Mouse (Mus musculus) lung, embryonic 14.5 days (tissue): Measurements from ENCODE around the gene Ubn1. TPM values are rescaled to one million over a fixed set of nuclear protein-coding genes. Genes with fewer than 3 reads are reported as not detected.
A peak's percentile ranks its signal among the peaks of the same experiment; 100 is the strongest.

ENCODE experiments used
- ATAC-seq: fragments of 200-750 bp; cut with Nextera tagmentation; 2 replicates; pipeline ENCODE4 v1.8.0; 2017; ENCODE audit warnings: mild to moderate bottlenecking, moderate TSS enrichment, moderate library complexity; ENCODE audit not compliant: insufficient read depth
- DNase-seq: peaks from one replicate; pipeline ENCODE4 v3.0.0-alpha.2; 2015
- H3K27ac ChIP-seq: fragments of 300-500 bp; sonication (generic); 2 replicates; pipeline ENCODE4 v1.5.1; 2014; ENCODE audit warnings: low read depth, mild to moderate bottlenecking, moderate library complexity
- H3K27me3 ChIP-seq: fragments of 300-500 bp; sonication (generic); 2 replicates; pipeline ENCODE4 v1.6.1; 2014; ENCODE audit warnings: low read length, control low read depth; ENCODE audit not compliant: insufficient read depth
- H3K36me3 ChIP-seq: fragments of 300-500 bp; sonication (generic); 2 replicates; pipeline ENCODE4 v1.6.1; 2014; ENCODE audit warnings: control low read depth; ENCODE audit not compliant: insufficient read depth
- H3K4me1 ChIP-seq: fragments of 300-500 bp; sonication (generic); 2 replicates; pipeline ENCODE4 v1.6.1; 2014; ENCODE audit warnings: antibody characterized with exemption, control low read depth; ENCODE audit not compliant: insufficient read depth
- H3K4me2 ChIP-seq: fragments of 300-500 bp; sonication (generic); 2 replicates; pipeline ENCODE4 v1.6.1; 2014; ENCODE audit warnings: mild to moderate bottlenecking
- H3K4me3 ChIP-seq: fragments of 300-500 bp; sonication (generic); 2 replicates; pipeline ENCODE4 v1.5.1; 2014; ENCODE audit warnings: low read depth, low read length
- H3K9ac ChIP-seq: fragments of 300-500 bp; sonication (generic); 2 replicates; pipeline ENCODE4 v1.6.1; 2014
- H3K9me3 ChIP-seq: fragments of 300-500 bp; sonication (generic); 2 replicates; pipeline ENCODE4 v1.6.1; 2016; ENCODE audit warnings: low read depth, low read length, control low read depth
- CTCF ChIP-seq: IDR thresholded peaks from 2 replicates; pipeline ENCODE4 v1.5.1; 2016; ENCODE audit warnings: antibody characterized with exemption, low read depth
- WGBS: fragments of 180-500 bp; shearing (Covaris S2); extraction: QIAGEN DNeasy Blood & Tissue Kit; methylation state at CpG from one replicate; pipeline ENCODE4 v1.1.7; 2014; 5-methylcytosine and 5-hydroxymethylcytosine counted together
- polyA plus RNA-seq: library from polyadenylated mRNA; unstranded; fragments of >200 nt; fragmentation: Nextera tagmentation; extraction: Ambion mirVana; gene quantifications from 2 replicates; pipeline ENCODE4 v1.2.1, GENCODE M21; 2014

Gene Ubn1
- polyA plus RNA-seq, 1 experiment from 2014 or later = 27.3 TPM

DNA sequence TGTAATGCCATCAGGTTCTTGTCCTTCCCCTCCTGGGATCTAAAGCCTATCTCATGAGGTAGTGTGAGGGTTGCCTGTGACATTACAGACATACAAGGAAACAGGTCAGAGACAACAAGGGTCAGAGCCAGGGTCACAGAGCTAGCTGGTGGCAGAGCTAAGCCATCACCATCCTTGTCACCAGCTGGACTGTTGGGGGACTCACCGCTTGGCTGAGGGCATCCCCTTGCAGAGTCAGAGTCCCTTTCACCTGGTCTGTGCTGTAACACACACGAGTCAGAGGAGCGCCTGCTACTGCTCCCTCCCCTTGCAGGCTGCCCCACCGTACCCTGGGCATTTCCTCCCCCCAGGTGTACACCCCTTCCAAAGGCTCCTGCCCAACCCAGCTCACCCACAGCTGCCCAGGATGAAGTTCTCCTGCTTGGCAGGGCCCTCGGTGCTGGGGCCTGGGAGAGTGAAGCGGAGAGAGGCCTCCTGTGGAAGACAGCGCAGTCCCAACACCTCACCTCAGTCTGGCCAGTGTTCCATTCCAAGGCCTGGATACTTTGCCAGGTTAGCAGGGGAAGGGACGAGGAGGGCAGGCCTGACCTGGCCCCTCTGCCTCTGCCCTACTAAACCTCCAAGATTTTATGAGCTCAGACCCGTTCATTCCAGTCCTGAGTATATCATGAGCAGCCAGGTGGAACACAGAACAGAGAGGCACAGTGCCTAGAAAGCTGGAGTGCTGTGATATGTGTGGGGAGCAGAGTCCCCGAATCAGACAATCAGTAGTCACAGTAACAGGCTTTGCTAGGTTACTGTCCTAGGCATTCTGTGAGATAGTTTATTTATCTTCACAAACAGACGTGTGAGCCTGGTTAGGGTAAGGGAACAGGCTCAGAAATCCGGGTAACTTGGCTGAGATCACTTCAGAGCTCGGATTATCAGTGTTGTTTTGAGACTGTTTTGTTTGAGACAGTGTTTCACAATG, 37.5 kb upstream of the Ubn1 start:
- no peaks in the 10 kb centered on the region for H3K9me3 ChIP-seq
- ATAC-seq (no peak), DNase-seq (no peak)
- peaks cover 37% of the 10 kb centered on the region for H3K36me3 ChIP-seq
- H3K4me3 ChIP-seq = peak overlapping the region; percentile 68
- no peaks in the 10 kb centered on the region for H3K4me1 ChIP-seq
- no peaks in the 10 kb centered on the region for H3K27me3 ChIP-seq
- peak overlapping the region; percentile 73 for H3K4me2 ChIP-seq
- H3K27ac ChIP-seq = no peak overlapping the region
- TF ChIP-seq CTCF = no peak
- H3K9ac ChIP-seq = peak overlapping the region; percentile 65
- WGBS = 40% methylated on average over 13 of the region's 13 CpGs

DNA sequence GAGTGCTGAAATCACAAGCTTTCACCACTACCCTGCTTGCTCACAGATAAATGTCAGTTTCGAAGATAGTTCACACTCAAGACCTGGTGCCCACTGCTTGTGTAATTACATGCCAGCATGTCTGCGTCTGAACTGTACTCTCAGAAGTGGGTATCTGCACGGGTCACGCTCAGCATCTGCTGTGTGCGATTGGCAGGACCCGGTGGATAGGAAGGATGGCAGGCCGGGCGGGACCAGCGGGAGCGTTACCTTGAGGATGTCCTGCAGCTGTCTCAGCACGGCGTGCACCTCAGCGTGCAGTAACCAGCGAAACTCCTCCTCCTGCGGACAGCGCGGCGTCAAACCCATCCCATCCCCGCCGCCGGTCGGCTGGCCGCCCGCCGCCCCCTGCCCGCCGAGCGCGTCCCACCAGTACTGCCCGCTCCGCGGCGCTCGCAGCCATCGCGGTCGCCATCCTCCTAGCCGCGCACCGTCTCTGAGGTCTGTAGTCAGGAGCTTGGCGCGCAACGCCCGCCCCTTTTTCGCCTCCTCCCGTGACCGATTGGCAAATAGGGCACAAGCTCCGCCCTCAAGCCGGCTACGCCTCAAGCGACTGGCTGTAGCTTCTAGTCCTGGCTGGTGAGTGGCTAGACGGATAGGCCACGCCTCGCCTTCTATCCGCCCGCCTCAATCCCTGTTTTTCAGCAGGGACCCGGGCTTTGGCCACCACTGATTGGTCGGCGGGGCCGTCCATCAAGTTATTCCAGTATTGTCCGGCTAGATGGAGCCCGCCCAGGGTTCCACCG, 36.6 kb upstream of the Ubn1 start, which contains the start of gene Rogdi:
TSS of gene Rogdi (minus strand) at position 500 of the 785 bp plus-strand sequence.
- H3K27ac ChIP-seq = no peak within 1 kb of the TSS
- H3K4me1 ChIP-seq = no peaks in the 10 kb centered on the region
- no peaks in the 10 kb centered on the region for H3K27me3 ChIP-seq
- DNase-seq (peak; percentile 100), ATAC-seq (peak; percentile 99)
- H3K36me3 ChIP-seq = peaks cover 46% of the 10 kb centered on the region
- no peak for TF ChIP-seq CTCF
- under 1% methylated on average over 63 of the region's 63 CpGs for WGBS
- peak within 1 kb of the TSS; percentile 73 for H3K4me2 ChIP-seq
- no peaks in the 10 kb centered on the region for H3K9me3 ChIP-seq
- H3K4me3 ChIP-seq = peak within 1 kb of the TSS; percentile 68
- peak within 1 kb of the TSS; percentile 65 for H3K9ac ChIP-seq

DNA sequence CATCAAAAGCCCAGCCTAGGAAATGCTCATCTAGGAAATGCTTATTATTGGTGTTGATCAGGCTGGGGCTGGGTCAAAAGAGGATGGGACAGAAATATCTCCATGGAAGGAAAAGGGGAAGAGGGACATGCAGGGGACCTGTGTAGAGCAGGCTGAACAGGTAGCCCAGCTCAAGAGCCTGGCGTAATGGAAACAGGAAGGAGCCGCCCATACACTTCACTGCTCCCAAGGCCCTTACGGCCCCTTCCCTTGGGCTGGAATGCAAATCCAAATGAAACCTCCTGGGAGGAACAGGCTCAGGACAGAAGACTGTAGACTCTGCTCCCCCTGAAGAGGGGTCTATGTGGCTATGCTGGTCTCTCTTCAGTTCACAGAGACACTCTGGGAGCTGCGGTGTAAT, 35.3 kb upstream of the Ubn1 start:
- Histone ChIP-seq H3K27ac (no peak overlapping the region), H3K9me3 (no peaks in the 10 kb centered on the region), H3K27me3 (no peaks in the 10 kb centered on the region), H3K9ac (no peak overlapping the region), H3K4me1 (no peaks in the 10 kb centered on the region), H3K36me3 (peaks cover 53% of the 10 kb centered on the region), H3K4me3 (no peak overlapping the region), H3K4me2 (no peak overlapping the region)
- no peak for TF ChIP-seq CTCF
- ATAC-seq (no peak), DNase-seq (no peak)
- WGBS = 81% methylated on average over 4 of the region's 4 CpGs

DNA sequence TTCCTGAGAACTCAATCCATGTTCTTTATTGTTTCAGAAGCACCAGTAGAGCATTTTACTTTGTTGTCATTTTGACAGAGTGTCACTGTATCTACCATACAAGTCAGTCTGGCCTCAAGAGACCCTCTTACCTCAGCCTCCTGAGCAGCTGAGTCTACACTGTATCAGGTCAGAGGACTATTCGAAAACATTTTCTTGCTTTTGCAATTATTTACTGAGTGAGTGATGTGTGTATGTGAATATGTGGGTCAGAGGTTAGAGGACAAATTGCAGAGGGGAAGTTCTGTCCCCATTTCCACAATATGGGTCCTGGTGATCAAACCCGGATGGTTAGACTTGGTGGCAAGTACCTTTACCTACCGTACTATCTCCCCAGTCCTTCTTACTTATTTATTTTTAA, 25.8 kb upstream of the Ubn1 start:
- WGBS = 88% methylated on average over 3 of the region's 3 CpGs

DNA sequence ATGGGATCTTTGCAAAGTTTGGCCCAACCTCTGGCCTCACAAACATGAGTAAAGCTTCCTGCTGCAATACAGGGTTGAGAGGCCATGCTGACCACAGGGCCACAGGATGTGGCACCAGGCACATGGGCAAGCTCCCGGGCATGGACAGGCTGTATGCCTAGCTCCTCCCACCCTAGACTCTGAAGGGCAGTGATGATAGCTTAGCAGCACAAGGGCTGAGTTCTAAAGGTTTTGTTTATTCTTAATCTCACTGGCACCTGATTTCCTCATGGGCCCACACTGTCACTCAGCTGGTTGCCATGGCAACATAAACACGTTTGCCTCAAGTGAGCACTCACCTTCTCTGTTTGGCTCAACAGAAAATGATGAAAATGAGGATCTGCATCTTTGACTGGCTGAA, 20.0 kb upstream of the Ubn1 start:
- no peak for TF ChIP-seq CTCF
- no peak overlapping the region for H3K4me2 ChIP-seq
- 30% methylated on average over 2 of the region's 2 CpGs for WGBS
- DNase-seq (no peak), ATAC-seq (no peak)
- H3K4me1 ChIP-seq = no peaks in the 10 kb centered on the region
- H3K27me3 ChIP-seq = no peaks in the 10 kb centered on the region
- H3K27ac ChIP-seq = no peak overlapping the region
- peaks cover 99% of the 10 kb centered on the region for H3K36me3 ChIP-seq
- H3K4me3 ChIP-seq = no peak overlapping the region
- no peaks in the 10 kb centered on the region for H3K9me3 ChIP-seq
- H3K9ac ChIP-seq = no peak overlapping the region

More for the DNA sequence above, 25.8 kb upstream of the Ubn1 start:
- DNase-seq = no peak
- Histone ChIP-seq H3K4me3 (no peak overlapping the region), H3K36me3 (peaks cover 98% of the 10 kb centered on the region), H3K9me3 (no peaks in the 10 kb centered on the region), H3K9ac (no peak overlapping the region), H3K27ac (no peak overlapping the region), H3K27me3 (no peaks in the 10 kb centered on the region), H3K4me2 (no peak overlapping the region), H3K4me1 (no peaks in the 10 kb centered on the region)
- TF ChIP-seq CTCF = no peak
- no peak for ATAC-seq

DNA sequence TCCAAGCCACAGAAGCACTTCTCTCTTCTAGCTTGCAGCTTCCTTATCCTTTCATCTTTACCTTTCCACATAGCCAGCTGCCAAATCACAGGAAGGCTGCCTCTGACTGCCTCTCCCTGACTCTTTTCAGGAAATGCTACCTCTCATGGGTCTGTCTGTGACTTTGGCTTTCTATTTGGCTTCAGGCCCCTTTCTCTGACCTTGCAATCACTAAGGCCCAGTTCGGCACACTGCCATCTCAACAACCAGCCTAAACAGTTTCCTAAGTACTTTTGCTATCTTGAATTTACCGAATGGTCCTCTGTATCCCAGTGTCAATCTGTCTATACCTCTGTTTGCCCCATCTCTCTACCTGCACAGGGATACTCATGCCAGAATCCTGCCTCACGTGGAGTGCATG, 14.3 kb upstream of the Ubn1 start:
- no peak overlapping the region for H3K27ac ChIP-seq
- ATAC-seq (no peak), DNase-seq (no peak)
- no peaks in the 10 kb centered on the region for H3K4me1 ChIP-seq
- H3K4me3 ChIP-seq = no peak overlapping the region
- no peak overlapping the region for H3K4me2 ChIP-seq
- H3K27me3 ChIP-seq = no peaks in the 10 kb centered on the region
- H3K9ac ChIP-seq = no peak overlapping the region
- peaks cover 95% of the 10 kb centered on the region for H3K36me3 ChIP-seq
- H3K9me3 ChIP-seq = no peaks in the 10 kb centered on the region
- 95% methylated on average over 3 of the region's 3 CpGs for WGBS
- TF ChIP-seq CTCF = no peak

DNA sequence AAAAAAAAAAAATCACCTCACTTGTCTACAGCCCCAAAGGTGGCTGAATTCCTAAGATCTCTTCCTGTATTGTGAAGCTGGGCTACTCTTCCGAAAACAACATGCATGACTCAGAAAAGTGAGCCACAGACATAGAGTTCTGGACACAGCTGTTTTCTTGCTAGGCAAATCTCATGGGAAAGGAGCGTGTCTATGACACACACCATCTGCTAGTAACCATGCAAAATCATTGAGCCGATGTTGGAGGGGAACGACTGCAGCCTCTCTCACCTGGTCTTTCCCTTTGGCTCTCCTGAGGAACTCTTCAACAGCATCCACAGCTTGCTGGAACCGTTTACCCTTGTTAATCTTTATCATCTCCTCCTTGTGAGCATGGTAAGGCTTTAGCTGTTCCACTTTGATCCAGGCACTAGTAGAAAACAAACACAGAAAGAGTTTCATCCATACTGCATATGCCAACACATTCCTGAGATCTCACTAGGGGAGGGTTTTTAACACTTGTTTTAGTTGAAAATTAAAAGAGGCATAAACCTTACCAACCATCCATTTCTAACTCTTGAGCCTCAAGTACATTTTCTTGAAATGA, 13.1 kb upstream of the Ubn1 start:
- Histone ChIP-seq H3K9me3 (no peaks in the 10 kb centered on the region), H3K4me3 (no peak overlapping the region), H3K27me3 (no peaks in the 10 kb centered on the region), H3K36me3 (peaks cover 95% of the 10 kb centered on the region), H3K27ac (no peak overlapping the region), H3K4me1 (no peaks in the 10 kb centered on the region), H3K9ac (no peak overlapping the region), H3K4me2 (no peak overlapping the region)
- ATAC-seq (no peak), DNase-seq (no peak)
- no peak for TF ChIP-seq CTCF
- 71% methylated on average over 5 of the region's 5 CpGs for WGBS
